Mouse (Mus musculus): ENCODE results near the gene Msi2.

Gene Msi2

GRCm38 (mm10) chr11:88301619-88302018, 416.7 kb downstream of the Msi2 start:
- DNase-seq (ENCODE audit: extremely low read depth, insufficient read length, low spot score), result no peak

GRCm38 (mm10) chr11:88299345-88299744, 419.0 kb downstream of the Msi2 start:
- DNase-seq (ENCODE audit: extremely low read depth, insufficient read length, low spot score), result no peak

GRCm38 (mm10) chr11:88297526-88297925, 420.8 kb downstream of the Msi2 start:
- DNase-seq (ENCODE audit: extremely low read depth, insufficient read length, low spot score), result no peak

- no peak for DNase-seq (ENCODE audit: extremely low read depth, insufficient read length, low spot score)
Measured at GRCm38 (mm10) chr11:88295298-88295697, 423.0 kb downstream of the Msi2 start.

GRCm38 (mm10) chr11:88294394-88294710, 424.0 kb downstream of the Msi2 start:
- no peak for DNase-seq (ENCODE audit: extremely low read depth, insufficient read length, low spot score)

- DNase-seq (ENCODE audit: extremely low read depth, insufficient read length, low spot score), result no peak
Measured at GRCm38 (mm10) chr11:88293631-88294393, 424.5 kb downstream of the Msi2 start, which contains the start of gene Ccdc182. Ccdc182 (plus strand) TSS chr11:88294058.

GRCm38 (mm10) chr11:88291688-88292087, 426.6 kb downstream of the Msi2 start:
- no peak for DNase-seq (ENCODE audit: extremely low read depth, insufficient read length, low spot score)

GRCm38 (mm10) chr11:88291245-88291644, 427.1 kb downstream of the Msi2 start:
- no peak for DNase-seq (ENCODE audit: extremely low read depth, insufficient read length, low spot score)
